Mouse (Mus musculus): ENCODE measurements at regions not wholly inside any gene's neighbourhood (a gene's known extent, or its start where the extent isn't known, plus 50 kb on each side); places are given as distances from the start of the nearest gene placed in this dataset.

DNA sequence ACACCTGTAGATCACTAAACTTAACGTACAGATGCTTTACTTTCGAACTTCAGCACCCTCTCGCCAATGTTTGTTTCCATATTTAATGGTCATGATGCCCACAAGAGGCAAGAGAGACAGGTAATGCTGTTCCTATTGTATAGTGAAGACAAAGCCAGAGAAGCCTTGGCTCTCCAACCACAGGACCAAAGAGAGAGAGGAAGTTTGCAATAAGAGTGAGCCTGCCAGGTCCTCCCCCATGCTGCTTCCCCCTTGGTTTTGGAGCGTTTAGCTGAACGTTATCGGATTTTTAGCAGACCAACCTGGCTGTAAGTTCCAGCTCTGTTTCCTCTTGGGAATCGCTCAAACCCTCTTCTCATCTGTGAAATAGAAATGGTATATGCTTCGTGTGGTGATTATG is 150.1 kb upstream of the Bmper start:
- H3K4me2 ChIP-seq (ENCODE audit: low read depth, low read length, poor library complexity, severe bottlenecking) = no peak overlapping the region
- no peak overlapping the region for H3K4me3 ChIP-seq (ENCODE audit: low read depth, low read length)
- no peaks in the 10 kb centered on the region for H3K36me3 ChIP-seq (ENCODE audit: insufficient read depth, low read length)
- DNase-seq (ENCODE audit: low spot score) = no peak
- no peaks in the 10 kb centered on the region for H3K9me3 ChIP-seq (ENCODE audit: low read length)
- 0 out of 2 replicates have a peak, but pooled peaks cover 4% of the 10 kb centered on the region for H3K4me1 ChIP-seq (ENCODE audit: insufficient read depth, low read length)
- ATAC-seq (ENCODE audit: low FRiP score) = no peak
- no peaks in the 10 kb centered on the region for H3K27me3 ChIP-seq (ENCODE audit: insufficient read depth, low read length)
- TF ChIP-seq CTCF (IDR thresholded peaks at IDR 0.05) = no peak
- no peak overlapping the region for H3K9ac ChIP-seq (replicated peaks; ENCODE audit: low read length, poor library complexity, severe bottlenecking)
- no peak overlapping the region for H3K27ac ChIP-seq (ENCODE audit: low read depth, low read length)
- WGBS = 84% methylated on average over 8 of the region's 8 CpGs

DNA sequence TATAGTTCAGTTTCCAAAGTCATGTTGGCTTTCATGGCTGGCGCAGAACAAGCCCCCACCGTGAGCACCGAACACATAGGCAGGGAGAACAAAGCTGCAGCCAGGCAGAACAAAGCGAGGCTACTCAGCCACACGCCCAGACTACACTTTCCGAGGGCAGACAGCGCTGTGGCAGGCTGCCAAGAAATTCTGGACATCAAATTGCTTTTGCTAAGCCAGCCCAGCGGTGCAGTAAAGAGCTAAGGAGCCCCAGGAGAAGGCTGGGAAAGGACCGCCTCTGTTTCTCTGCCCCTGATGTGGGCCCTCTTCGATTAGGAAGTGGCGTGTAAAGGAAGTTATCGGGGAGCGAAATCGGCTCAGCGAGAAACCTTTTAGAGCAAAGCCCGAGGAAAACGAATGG is 139.3 kb upstream of the Bmper start:
- TF ChIP-seq CTCF (IDR thresholded peaks at IDR 0.05) = no peak
- Histone ChIP-seq H3K27ac (ENCODE audit: low read depth, low read length) (no peak overlapping the region), H3K27me3 (ENCODE audit: insufficient read depth, low read length) (no peaks in the 10 kb centered on the region), H3K36me3 (ENCODE audit: insufficient read depth, low read length) (no peaks in the 10 kb centered on the region), H3K4me3 (ENCODE audit: low read depth, low read length) (no peak overlapping the region), H3K4me2 (ENCODE audit: low read depth, low read length, poor library complexity, severe bottlenecking) (peak overlapping the region; percentile 29; the same call in 1 of the 2 replicates), H3K4me1 (ENCODE audit: insufficient read depth, low read length) (no peaks in the 10 kb centered on the region), H3K9me3 (ENCODE audit: low read length) (no peaks in the 10 kb centered on the region), H3K9ac (replicated peaks; ENCODE audit: low read length, poor library complexity, severe bottlenecking) (no peak overlapping the region)
- 5% methylated on average over 17 of the region's 17 CpGs for WGBS
- DNase-seq (ENCODE audit: low spot score) (peak; percentile 93), ATAC-seq (ENCODE audit: low FRiP score) (peak; percentile 63)

DNA sequence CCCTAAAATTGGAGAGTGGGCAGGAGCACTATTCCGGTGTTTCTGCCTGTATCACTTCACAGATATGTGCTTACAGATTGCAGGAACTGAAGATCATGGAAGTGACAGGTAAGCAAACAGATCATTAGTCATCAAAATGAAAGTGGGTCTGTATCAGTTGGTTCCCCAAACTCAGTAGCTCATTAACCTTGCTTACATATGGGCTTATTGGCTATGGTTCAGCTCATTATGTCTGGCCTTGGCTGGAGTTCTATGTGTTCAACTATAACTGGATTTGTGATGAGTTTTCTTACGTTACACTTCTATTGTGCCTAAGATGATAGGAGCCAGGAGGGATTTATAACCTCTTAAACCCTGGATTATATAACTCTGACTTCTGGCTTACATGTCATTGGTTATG is 133.5 kb upstream of the Bmper start:
- Histone ChIP-seq H3K9me3 (ENCODE audit: low read length) (no peaks in the 10 kb centered on the region), H3K4me2 (ENCODE audit: low read depth, low read length, poor library complexity, severe bottlenecking) (no peak overlapping the region), H3K4me1 (ENCODE audit: insufficient read depth, low read length) (no peaks in the 10 kb centered on the region), H3K27ac (ENCODE audit: low read depth, low read length) (no peak overlapping the region), H3K9ac (replicated peaks; ENCODE audit: low read length, poor library complexity, severe bottlenecking) (no peak overlapping the region), H3K4me3 (ENCODE audit: low read depth, low read length) (no peak overlapping the region), H3K27me3 (ENCODE audit: insufficient read depth, low read length) (no peaks in the 10 kb centered on the region), H3K36me3 (ENCODE audit: insufficient read depth, low read length) (no peaks in the 10 kb centered on the region)
- WGBS = 78% methylated on average over 2 of the region's 2 CpGs
- DNase-seq (ENCODE audit: low spot score) = no peak
- ATAC-seq (ENCODE audit: low FRiP score) = no peak
- TF ChIP-seq CTCF (IDR thresholded peaks at IDR 0.05) = no peak

DNA sequence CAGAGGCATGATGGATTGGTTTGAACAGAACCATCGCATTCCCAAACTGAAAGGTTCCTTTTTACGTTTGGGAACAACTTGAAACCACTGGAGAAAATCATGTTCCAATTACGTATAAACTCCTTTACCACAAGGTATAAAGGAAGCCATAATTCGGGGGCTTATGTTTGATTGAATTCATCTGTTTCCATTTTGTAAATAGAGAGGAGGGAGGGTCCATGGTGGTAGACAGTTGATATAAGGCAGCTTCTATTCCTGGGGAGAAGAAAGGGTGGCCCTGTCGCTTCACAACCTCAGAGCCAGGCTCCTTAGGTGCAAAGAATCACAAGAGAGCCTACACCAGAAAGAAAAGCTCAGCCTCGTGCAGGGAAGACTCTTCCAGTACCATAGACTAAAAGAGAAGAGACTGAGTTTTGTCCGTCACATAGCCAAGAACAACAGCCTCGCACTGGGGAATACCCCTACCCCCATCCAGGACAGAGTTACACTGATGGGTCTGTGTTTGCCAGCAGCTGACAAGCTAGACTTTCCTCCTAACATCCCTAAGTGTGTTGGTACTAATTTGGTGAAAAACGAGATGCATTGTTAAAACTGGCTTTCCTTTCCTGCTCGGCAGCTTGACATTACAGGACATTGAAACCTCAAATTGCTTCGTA is 125.6 kb upstream of the Bmper start:
- DNase-seq (ENCODE audit: low spot score) (no peak), ATAC-seq (ENCODE audit: low FRiP score) (no peak)
- Histone ChIP-seq H3K27me3 (ENCODE audit: insufficient read depth, low read length) (no peaks in the 10 kb centered on the region), H3K4me3 (ENCODE audit: low read depth, low read length) (no peak overlapping the region), H3K27ac (ENCODE audit: low read depth, low read length) (no peak overlapping the region), H3K9me3 (ENCODE audit: low read length) (no peaks in the 10 kb centered on the region), H3K36me3 (ENCODE audit: insufficient read depth, low read length) (no peaks in the 10 kb centered on the region), H3K4me2 (ENCODE audit: low read depth, low read length, poor library complexity, severe bottlenecking) (no peak overlapping the region), H3K4me1 (ENCODE audit: insufficient read depth, low read length) (no peaks in the 10 kb centered on the region), H3K9ac (replicated peaks; ENCODE audit: low read length, poor library complexity, severe bottlenecking) (no peak overlapping the region)
- WGBS = 78% methylated on average over 11 of the region's 11 CpGs
- TF ChIP-seq CTCF (IDR thresholded peaks at IDR 0.05) = no peak

DNA sequence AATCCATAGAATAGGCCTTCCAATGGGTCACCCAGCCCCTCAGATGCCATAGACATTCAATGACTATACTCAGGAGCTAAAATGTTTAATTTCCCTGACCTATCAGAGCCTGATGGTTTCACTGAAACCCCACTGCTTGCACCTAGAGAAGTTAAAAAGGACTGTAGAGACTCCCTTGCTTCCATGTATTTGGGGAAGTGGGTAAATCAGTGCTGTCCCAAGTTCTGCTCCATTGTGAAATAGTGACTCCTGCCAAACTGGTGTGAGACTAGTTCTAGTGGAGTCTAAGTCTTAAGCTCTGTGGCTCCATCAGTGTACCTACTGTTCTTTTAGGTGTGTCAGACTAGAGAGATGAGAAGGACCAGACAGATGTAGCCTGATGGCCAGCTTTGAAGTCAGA is 121.3 kb upstream of the Bmper start:
- ATAC-seq (ENCODE audit: low FRiP score) (no peak), DNase-seq (ENCODE audit: low spot score) (no peak)
- Histone ChIP-seq H3K4me1 (ENCODE audit: insufficient read depth, low read length) (no peaks in the 10 kb centered on the region), H3K9me3 (ENCODE audit: low read length) (no peaks in the 10 kb centered on the region), H3K4me3 (ENCODE audit: low read depth, low read length) (no peak overlapping the region), H3K36me3 (ENCODE audit: insufficient read depth, low read length) (no peaks in the 10 kb centered on the region), H3K27me3 (ENCODE audit: insufficient read depth, low read length) (no peaks in the 10 kb centered on the region), H3K9ac (replicated peaks; ENCODE audit: low read length, poor library complexity, severe bottlenecking) (no peak overlapping the region), H3K27ac (ENCODE audit: low read depth, low read length) (no peak overlapping the region), H3K4me2 (ENCODE audit: low read depth, low read length, poor library complexity, severe bottlenecking) (no peak overlapping the region)
- TF ChIP-seq CTCF (IDR thresholded peaks at IDR 0.05) = no peak

DNA sequence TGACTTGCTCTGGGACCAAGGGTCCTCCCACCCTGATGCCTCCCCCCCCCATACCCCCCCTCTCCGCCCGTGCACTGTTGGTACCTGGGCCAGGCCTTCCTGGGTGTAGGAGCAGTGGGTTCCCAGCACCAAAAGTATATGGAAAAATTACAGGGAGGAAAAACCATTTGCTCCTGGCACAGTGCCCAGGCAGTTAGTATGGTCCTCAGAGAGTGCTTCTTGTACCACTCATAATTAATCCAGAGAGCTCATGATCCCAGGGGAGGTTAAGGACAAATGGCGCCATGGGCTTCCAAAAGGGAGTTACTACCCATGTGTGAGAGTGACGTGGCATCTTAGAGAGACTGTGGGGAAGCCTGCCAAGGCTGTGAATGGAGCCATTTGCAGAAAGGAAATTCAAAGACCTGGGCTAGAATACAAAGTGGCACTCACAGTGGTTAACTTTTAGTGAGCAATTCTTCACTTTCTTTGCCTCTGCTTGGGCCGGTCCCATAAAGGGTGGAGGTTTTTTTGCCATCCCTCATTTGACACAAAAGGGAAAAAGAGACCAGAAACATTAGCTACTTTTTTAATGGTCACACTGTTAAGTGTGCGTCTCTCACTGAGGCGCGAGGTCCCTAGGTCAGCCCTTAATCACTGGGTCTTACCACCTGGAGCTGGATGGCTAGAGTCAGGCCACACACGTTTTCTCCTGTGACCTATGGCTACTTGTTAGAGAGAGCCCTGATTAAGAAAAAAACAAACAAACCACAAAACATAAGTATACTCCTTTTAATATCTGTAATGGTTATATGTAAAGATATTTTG is 120.7 kb upstream of the Bmper start:
- H3K27me3 ChIP-seq (ENCODE audit: insufficient read depth, low read length) = no peaks in the 10 kb centered on the region
- no peak overlapping the region for H3K4me3 ChIP-seq (ENCODE audit: low read depth, low read length)
- DNase-seq (ENCODE audit: low spot score) = peak; percentile 84
- no peak; the same call in 1 of the 2 replicates for ATAC-seq (ENCODE audit: low FRiP score)
- no peak overlapping the region for H3K9ac ChIP-seq (replicated peaks; ENCODE audit: low read length, poor library complexity, severe bottlenecking)
- TF ChIP-seq CTCF (IDR thresholded peaks at IDR 0.05) = no peak
- H3K27ac ChIP-seq (ENCODE audit: low read depth, low read length) = no peak overlapping the region
- 72% methylated on average over 9 of the region's 9 CpGs for WGBS
- H3K4me2 ChIP-seq (ENCODE audit: low read depth, low read length, poor library complexity, severe bottlenecking) = no peak overlapping the region
- H3K36me3 ChIP-seq (ENCODE audit: insufficient read depth, low read length) = no peaks in the 10 kb centered on the region
- H3K4me1 ChIP-seq (ENCODE audit: insufficient read depth, low read length) = no peaks in the 10 kb centered on the region
- H3K9me3 ChIP-seq (ENCODE audit: low read length) = no peaks in the 10 kb centered on the region

Measured in midbrain, postnatal 0 days (tissue).